Mouse (Mus musculus): Measurements from ENCODE around the gene Cbs. TPM values are rescaled to one million over a fixed set of nuclear protein-coding genes. Genes with fewer than 3 reads are reported as not detected.
A peak's percentile ranks its signal among the peaks of the same experiment; 100 is the strongest.

Gene Cbs
- polyA plus RNA-seq, 1 experiment from 2014 or later = 4.0 TPM

DNA sequence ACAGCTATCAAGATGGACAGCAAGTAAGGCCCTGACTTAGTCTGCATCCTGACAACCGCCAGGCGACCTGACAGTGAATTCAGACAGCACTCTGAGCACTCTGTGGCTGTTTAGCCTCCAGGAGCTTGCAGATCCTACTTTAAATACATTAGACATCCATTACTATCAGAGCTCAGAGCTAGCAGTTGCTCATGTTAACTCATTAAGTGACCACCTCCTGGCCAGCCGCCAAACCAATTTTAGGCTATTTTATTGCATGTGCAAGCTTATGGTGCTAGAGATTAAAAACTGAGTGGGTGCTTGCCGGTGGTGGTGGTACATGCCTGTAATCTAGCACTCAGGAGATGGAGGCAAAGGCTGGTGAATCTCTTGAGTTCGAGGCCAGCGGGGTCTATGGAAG is 53.3 kb downstream of the Cbs start:
- Histone ChIP-seq H3K4me2 (ENCODE audit: low read length) (no peak overlapping the region), H3K4me1 (replicated peaks; ENCODE audit: insufficient read depth, low read length) (no peaks in the 10 kb centered on the region), H3K4me3 (replicated peaks; ENCODE audit: low read depth, low read length) (no peak overlapping the region), H3K9me3 (replicated peaks; ENCODE audit: low read length) (no peaks in the 10 kb centered on the region), H3K27me3 (ENCODE audit: insufficient read depth, low read length) (no peaks in the 10 kb centered on the region), H3K27ac (no peak overlapping the region), H3K9ac (ENCODE audit: low read depth, low read length) (no peak overlapping the region), H3K36me3 (ENCODE audit: insufficient read depth, low read length) (peaks cover 11% of the 10 kb centered on the region; the same call in 1 of the 2 replicates)
- TF ChIP-seq CTCF (IDR thresholded peaks at IDR 0.05; ENCODE audit: low read depth) = no peak
- DNase-seq (ENCODE audit: low spot score) = no peak
- ATAC-seq (replicated peaks; ENCODE audit: low FRiP score, low read depth) = no peak
- WGBS = 81% methylated on average over 6 of the region's 6 CpGs

DNA sequence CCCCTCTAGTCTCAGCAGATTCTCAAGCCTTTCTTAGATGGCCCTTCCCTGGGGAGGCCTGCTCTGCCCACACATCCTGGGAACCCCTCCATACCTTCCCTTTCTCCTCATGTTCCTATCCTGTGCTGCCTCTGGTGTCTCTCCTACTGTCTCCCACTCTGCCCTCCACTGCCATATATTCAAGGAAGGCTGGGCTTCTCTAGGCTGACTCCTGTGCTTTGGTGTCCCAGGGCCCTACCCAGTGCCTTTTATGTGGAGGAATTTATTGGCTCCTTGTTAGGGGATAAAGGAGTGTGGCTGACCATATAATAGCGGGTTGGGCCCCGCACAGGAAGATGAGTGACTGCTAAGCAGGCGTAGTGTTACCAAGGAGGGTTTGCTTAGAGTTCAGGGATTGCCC is 53.9 kb downstream of the Cbs start:
- Histone ChIP-seq H3K4me3 (replicated peaks; ENCODE audit: low read depth, low read length) (no peak overlapping the region), H3K27me3 (ENCODE audit: insufficient read depth, low read length) (no peaks in the 10 kb centered on the region), H3K27ac (no peak overlapping the region), H3K36me3 (ENCODE audit: insufficient read depth, low read length) (peaks cover 8% of the 10 kb centered on the region; the same call in 1 of the 2 replicates), H3K9ac (ENCODE audit: low read depth, low read length) (no peak overlapping the region), H3K4me2 (ENCODE audit: low read length) (no peak overlapping the region), H3K9me3 (replicated peaks; ENCODE audit: low read length) (no peaks in the 10 kb centered on the region), H3K4me1 (replicated peaks; ENCODE audit: insufficient read depth, low read length) (no peaks in the 10 kb centered on the region)
- no peak for DNase-seq (ENCODE audit: low spot score)
- ATAC-seq (replicated peaks; ENCODE audit: low FRiP score, low read depth) = no peak
- no peak for TF ChIP-seq CTCF (IDR thresholded peaks at IDR 0.05; ENCODE audit: low read depth)
- 47% methylated on average over 3 of the region's 3 CpGs for WGBS

DNA sequence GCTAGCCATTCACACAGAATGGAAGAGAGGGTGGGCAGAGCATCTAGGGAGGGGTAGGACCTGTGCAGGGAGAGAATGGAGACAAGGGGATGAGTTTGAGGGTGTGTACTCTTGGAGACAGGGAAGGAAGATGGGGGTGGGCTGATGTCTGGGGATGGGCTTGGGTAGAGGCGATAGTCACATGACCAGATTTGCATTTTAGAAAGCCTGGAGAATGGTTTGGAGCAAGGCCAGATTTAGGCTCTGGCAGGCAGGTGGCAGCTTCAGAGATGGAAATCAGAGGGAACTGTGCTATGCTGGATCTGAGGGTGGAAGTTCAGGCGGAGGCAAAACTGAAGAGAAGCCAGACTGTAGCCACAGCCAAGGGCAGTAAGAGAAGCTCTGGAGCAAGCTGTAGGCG is 56.7 kb downstream of the Cbs start:
- no peaks in the 10 kb centered on the region for H3K4me1 ChIP-seq (replicated peaks; ENCODE audit: insufficient read depth, low read length)
- ATAC-seq (replicated peaks; ENCODE audit: low FRiP score, low read depth) = no peak
- H3K36me3 ChIP-seq (ENCODE audit: insufficient read depth, low read length) = peaks cover 8% of the 10 kb centered on the region; the same call in 1 of the 2 replicates
- H3K4me3 ChIP-seq (replicated peaks; ENCODE audit: low read depth, low read length) = no peak overlapping the region
- DNase-seq (ENCODE audit: low spot score) = no peak
- no peak overlapping the region for H3K4me2 ChIP-seq (ENCODE audit: low read length)
- no peak overlapping the region for H3K27ac ChIP-seq
- 64% methylated on average over 3 of the region's 3 CpGs for WGBS
- no peak overlapping the region for H3K9ac ChIP-seq (ENCODE audit: low read depth, low read length)
- no peak for TF ChIP-seq CTCF (IDR thresholded peaks at IDR 0.05; ENCODE audit: low read depth)
- no peaks in the 10 kb centered on the region for H3K9me3 ChIP-seq (replicated peaks; ENCODE audit: low read length)
- H3K27me3 ChIP-seq (ENCODE audit: insufficient read depth, low read length) = no peaks in the 10 kb centered on the region

DNA sequence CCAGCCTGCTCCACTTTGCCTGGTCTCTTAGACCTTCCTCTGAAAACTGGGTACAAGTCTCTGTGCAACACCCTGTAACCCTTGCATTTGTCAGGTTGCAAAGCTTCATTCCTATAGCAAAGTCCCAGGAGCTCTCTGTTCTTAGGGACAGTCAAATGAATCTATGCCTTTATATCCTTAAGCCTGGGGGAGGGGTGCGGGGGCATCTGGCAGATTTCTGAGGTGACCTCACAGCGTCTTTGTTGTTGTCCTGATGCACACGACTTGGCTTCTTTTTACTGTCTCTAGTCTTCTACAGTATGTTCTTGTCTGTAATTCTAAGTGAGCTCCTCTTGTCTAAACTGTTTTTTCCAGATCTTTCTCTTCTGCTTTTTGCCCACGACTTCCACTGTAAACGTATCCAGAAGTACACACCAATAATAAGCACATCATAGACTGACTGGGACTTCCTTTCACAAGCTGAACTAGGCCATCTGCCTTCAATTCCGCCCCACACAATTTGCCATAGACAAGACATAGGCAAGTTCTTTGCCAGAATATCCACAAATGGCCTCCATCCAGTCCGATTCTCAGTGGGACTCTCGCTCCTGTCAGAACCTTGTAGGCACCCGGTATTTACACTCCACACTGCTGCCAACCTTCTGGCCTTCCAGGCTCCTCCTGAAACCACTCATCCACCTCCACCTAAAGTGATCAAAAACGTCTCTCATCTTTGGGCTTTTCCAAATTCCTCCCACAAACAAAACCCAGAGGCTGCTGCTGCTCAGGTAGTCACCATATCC is 60.5 kb downstream of the Cbs start:
- Histone ChIP-seq H3K27me3 (ENCODE audit: insufficient read depth, low read length) (no peaks in the 10 kb centered on the region), H3K36me3 (ENCODE audit: insufficient read depth, low read length) (no peaks in the 10 kb centered on the region), H3K9me3 (replicated peaks; ENCODE audit: low read length) (no peaks in the 10 kb centered on the region), H3K4me1 (replicated peaks; ENCODE audit: insufficient read depth, low read length) (no peaks in the 10 kb centered on the region), H3K4me2 (ENCODE audit: low read length) (no peak overlapping the region), H3K9ac (ENCODE audit: low read depth, low read length) (no peak overlapping the region), H3K27ac (no peak overlapping the region), H3K4me3 (replicated peaks; ENCODE audit: low read depth, low read length) (no peak overlapping the region)
- WGBS = 77% methylated on average over 10 of the region's 10 CpGs
- DNase-seq (ENCODE audit: low spot score) = no peak
- TF ChIP-seq CTCF (IDR thresholded peaks at IDR 0.05; ENCODE audit: low read depth) = no peak
- ATAC-seq (replicated peaks; ENCODE audit: low FRiP score, low read depth) = no peak

DNA sequence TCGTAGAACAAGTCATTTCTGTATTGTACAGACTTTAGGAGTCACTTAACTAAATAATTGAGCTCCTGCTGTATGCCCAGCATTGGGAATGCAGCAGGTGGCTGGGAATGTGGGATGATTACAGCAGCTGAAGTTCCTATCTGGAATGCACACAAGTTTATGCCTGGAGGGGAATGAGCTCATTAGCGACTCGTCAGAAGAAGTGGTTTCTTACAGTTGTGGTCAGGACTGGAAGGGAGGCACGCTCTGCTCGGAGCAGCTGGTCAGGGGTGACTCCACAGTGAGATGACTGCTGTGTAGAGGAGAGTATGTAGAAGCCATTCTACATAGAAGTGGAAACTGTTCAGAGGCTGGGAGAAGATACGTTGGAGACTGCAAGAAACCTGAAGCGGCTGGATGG is 62.4 kb downstream of the Cbs start:
- Histone ChIP-seq H3K9ac (ENCODE audit: low read depth, low read length) (no peak overlapping the region), H3K4me1 (replicated peaks; ENCODE audit: insufficient read depth, low read length) (no peaks in the 10 kb centered on the region), H3K9me3 (replicated peaks; ENCODE audit: low read length) (no peaks in the 10 kb centered on the region), H3K4me2 (ENCODE audit: low read length) (no peak overlapping the region), H3K27ac (no peak overlapping the region), H3K27me3 (ENCODE audit: insufficient read depth, low read length) (no peaks in the 10 kb centered on the region), H3K4me3 (replicated peaks; ENCODE audit: low read depth, low read length) (no peak overlapping the region), H3K36me3 (ENCODE audit: insufficient read depth, low read length) (no peaks in the 10 kb centered on the region)
- DNase-seq (ENCODE audit: low spot score) (no peak), ATAC-seq (replicated peaks; ENCODE audit: low FRiP score, low read depth) (no peak)
- TF ChIP-seq CTCF (IDR thresholded peaks at IDR 0.05; ENCODE audit: low read depth) = no peak
- WGBS = 74% methylated on average over 7 of the region's 7 CpGs

DNA sequence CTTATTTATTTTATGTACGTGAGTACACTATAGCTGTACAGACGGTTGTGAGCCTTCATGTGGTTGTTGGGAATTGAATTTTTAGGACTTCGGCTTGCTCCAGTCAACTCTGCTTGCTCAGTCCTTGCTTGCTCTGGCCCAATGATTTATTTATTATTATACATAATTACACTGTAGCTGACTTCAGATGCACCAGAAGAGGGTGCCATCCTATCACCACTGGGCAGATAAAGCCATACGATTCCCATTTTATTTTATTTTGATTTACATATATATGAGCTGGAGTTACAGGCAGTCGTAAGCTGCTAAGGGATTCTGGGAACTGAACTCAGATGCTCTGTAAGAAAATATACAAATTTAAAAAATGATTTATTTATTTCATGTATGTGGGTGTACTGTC is 65.3 kb downstream of the Cbs start:
- H3K27ac ChIP-seq = no peak overlapping the region
- H3K4me1 ChIP-seq (replicated peaks; ENCODE audit: insufficient read depth, low read length) = peaks cover 10% of the 10 kb centered on the region
- DNase-seq (ENCODE audit: low spot score) (no peak), ATAC-seq (replicated peaks; ENCODE audit: low FRiP score, low read depth) (no peak)
- H3K9ac ChIP-seq (ENCODE audit: low read depth, low read length) = no peak overlapping the region
- WGBS = 86% methylated on average over 5 of the region's 5 CpGs
- no peak overlapping the region for H3K4me3 ChIP-seq (replicated peaks; ENCODE audit: low read depth, low read length)
- H3K4me2 ChIP-seq (ENCODE audit: low read length) = no peak overlapping the region
- H3K27me3 ChIP-seq (ENCODE audit: insufficient read depth, low read length) = no peaks in the 10 kb centered on the region
- no peaks in the 10 kb centered on the region for H3K9me3 ChIP-seq (replicated peaks; ENCODE audit: low read length)
- peak; percentile 49 for TF ChIP-seq CTCF (IDR thresholded peaks at IDR 0.05; ENCODE audit: low read depth)
- no peaks in the 10 kb centered on the region for H3K36me3 ChIP-seq (ENCODE audit: insufficient read depth, low read length)
